Mouse (Mus musculus) forebrain, embryonic 16.5 days (tissue): Measurements from ENCODE around the gene Atoh8. TPM values are rescaled to one million over a fixed set of nuclear protein-coding genes. Genes with fewer than 3 reads are reported as not detected.
A peak's percentile ranks its signal among the peaks of the same experiment; 100 is the strongest.

ENCODE experiments used
- ATAC-seq: fragments of 200-750 bp; cut with Nextera tagmentation; 2 replicates; pipeline ENCODE4 v1.8.0; 2017; ENCODE audit warnings: mild to moderate bottlenecking, moderate library complexity
- H3K27ac ChIP-seq: fragments of 300-500 bp; sonication (generic); 2 replicates; pipeline ENCODE4 v1.5.1; 2014; ENCODE audit warnings: low read length, control low read depth
- H3K27me3 ChIP-seq: fragments of 300-500 bp; sonication (generic); replicated peaks from 2 replicates; pipeline ENCODE4 v1.6.1; 2014; ENCODE audit warnings: low read length; ENCODE audit not compliant: control insufficient read depth, insufficient read depth
- H3K36me3 ChIP-seq: fragments of 300-500 bp; sonication (generic); 2 replicates; pipeline ENCODE4 v1.6.1; 2014; ENCODE audit not compliant: control insufficient read depth, insufficient read depth
- H3K4me1 ChIP-seq: fragments of 300-500 bp; sonication (generic); replicated peaks from 2 replicates; pipeline ENCODE4 v1.6.1; 2014; ENCODE audit warnings: low read length; ENCODE audit not compliant: control insufficient read depth, insufficient read depth
- H3K4me2 ChIP-seq: fragments of 300-500 bp; sonication (generic); 2 replicates; pipeline ENCODE4 v1.6.1; 2014; ENCODE audit warnings: mild to moderate bottlenecking, low read length, control low read depth
- H3K4me3 ChIP-seq: fragments of 300-500 bp; sonication (generic); replicated peaks from 2 replicates; pipeline ENCODE4 v1.5.1; 2014; ENCODE audit warnings: mild to moderate bottlenecking, low read length, control low read depth
- H3K9ac ChIP-seq: fragments of 300-500 bp; sonication (generic); replicated peaks from 2 replicates; pipeline ENCODE4 v1.6.1; 2014; ENCODE audit warnings: low read depth, low read length, control low read depth
- H3K9me3 ChIP-seq: fragments of 300-500 bp; sonication (generic); 2 replicates; pipeline ENCODE4 v1.6.1; 2016; ENCODE audit warnings: low read length; ENCODE audit not compliant: control insufficient read depth
- WGBS: fragments of 180-500 bp; shearing (Covaris S2); extraction: QIAGEN DNeasy Blood & Tissue Kit; methylation state at CpG from one replicate; pipeline ENCODE4 v1.1.7; 2014; 5-methylcytosine and 5-hydroxymethylcytosine counted together
- polyA plus RNA-seq: library from polyadenylated mRNA; unstranded; fragments of >200 nt; fragmentation: Nextera tagmentation; extraction: Ambion mirVana; gene quantifications from 2 replicates; pipeline ENCODE4 v1.2.1, GENCODE M21; 2015

Gene Atoh8
- polyA plus RNA-seq: 2.7 and 3.0 TPM in 2 replicates

DNA sequence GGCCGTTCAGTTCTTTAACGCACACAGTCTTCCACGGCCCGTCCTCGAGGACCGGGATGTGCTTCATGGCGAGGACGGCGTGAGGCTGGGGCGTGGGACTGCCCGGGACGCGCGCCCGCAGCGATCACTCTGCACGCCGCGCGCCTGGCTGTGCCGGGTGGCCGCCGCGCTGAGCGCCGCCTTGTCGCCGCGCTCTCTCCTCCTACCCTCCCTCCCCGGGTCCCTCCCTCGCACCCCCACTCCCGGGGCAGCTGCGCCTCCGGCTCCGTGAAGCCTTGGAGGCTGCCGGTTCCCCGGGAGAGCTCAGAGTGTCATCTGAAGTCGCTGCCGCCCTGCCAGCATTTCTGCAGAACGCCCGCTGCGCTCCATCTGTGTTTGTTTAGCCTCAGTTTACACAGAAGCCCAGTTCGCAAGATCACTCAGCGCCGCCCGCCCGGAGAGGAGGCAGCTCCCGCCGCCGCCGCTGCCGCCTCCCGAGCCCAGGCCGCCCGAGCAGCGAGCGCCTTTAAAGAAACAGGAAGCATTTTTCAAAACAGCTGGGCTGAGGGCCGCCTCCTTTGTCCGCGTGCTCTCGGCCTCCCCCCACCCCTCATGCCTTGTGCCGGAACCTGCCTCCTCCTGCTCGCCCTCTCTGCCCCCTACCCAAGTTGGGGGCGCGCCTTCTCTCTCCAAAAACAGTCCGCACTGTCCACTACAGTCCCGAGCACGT is at the start of gene Atoh8:
Gene Atoh8 (minus strand): TSS at position 480 of the 709 bp plus-strand sequence.
- Histone ChIP-seq H3K27me3 (peaks cover 22% of the 10 kb centered on the region; the same call in 1 of the 2 replicates), H3K9me3 (no peaks in the 10 kb centered on the region), H3K27ac (no peak within 1 kb of the TSS), H3K36me3 (no peaks in the 10 kb centered on the region), H3K4me1 (peaks cover 23% of the 10 kb centered on the region), H3K4me3 (peak within 1 kb of the TSS; percentile 56), H3K9ac (peak within 1 kb of the TSS; percentile 52), H3K4me2 (peak within 1 kb of the TSS; percentile 100)
- peak; percentile 60 for ATAC-seq
- WGBS: under 1% methylated on average over 48 of the region's 68 CpGs

DNA sequence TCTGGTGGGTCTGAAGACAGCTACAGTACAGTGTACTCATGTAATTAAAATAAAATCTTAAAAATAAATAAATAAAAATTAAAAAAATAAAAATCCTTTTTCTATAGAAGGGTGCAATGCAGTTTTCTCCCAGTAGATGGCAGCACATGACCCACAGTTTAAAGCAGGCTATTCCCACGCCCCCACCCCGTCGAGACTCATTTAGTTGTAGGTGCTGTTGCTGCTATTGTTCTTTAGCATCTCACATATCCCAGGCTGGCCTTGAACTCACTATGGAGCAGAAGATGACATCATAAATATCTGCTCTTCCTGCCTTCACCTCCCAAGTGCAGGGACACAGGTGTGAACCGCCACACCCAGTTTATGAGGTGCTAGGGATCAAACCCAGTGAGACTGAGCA is 48.5 kb upstream of the Atoh8 start:
- H3K4me1 ChIP-seq: no peaks in the 10 kb centered on the region
- no peak overlapping the region for H3K27ac ChIP-seq
- H3K36me3 ChIP-seq: no peaks in the 10 kb centered on the region
- H3K4me3 ChIP-seq: no peak overlapping the region
- no peak overlapping the region for H3K4me2 ChIP-seq
- no peaks in the 10 kb centered on the region for H3K9me3 ChIP-seq
- no peak for ATAC-seq
- no peaks in the 10 kb centered on the region for H3K27me3 ChIP-seq
- WGBS: 26% methylated on average over 4 of the region's 4 CpGs
- H3K9ac ChIP-seq: no peak overlapping the region

DNA sequence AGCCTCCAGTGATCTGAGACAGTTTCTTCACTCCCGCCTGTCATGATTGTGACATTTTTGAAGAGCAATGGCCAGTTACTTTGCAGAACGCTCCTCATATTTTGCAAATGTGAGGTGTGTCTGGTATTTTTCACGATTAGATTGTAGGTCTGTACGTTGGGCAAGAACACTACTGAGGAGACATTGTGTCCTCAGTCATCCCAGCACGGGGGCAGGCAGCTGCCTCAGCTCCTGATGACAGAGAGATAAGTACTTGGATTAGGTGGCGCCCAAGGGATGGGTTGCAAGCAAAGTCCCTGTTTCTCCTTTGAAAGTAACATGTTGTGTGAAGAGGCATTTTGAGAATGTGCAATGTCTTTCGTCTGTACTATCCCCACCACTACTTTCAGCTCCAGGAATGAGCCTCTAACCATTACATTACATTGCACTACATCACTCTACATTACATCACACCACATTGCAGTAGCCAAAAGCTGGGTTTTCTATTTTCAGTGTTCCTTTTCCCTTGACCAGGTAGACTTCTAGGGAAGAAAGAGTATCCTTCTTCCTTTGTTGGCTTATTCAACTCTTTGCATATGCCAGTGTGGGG is 45.1 kb upstream of the Atoh8 start:
- Histone ChIP-seq H3K9me3 (no peaks in the 10 kb centered on the region), H3K4me2 (no peak overlapping the region), H3K27me3 (no peaks in the 10 kb centered on the region), H3K4me1 (no peaks in the 10 kb centered on the region), H3K4me3 (no peak overlapping the region), H3K27ac (no peak overlapping the region), H3K9ac (no peak overlapping the region), H3K36me3 (no peaks in the 10 kb centered on the region)
- WGBS: 84% methylated on average over 7 of the region's 7 CpGs
- ATAC-seq: no peak

DNA sequence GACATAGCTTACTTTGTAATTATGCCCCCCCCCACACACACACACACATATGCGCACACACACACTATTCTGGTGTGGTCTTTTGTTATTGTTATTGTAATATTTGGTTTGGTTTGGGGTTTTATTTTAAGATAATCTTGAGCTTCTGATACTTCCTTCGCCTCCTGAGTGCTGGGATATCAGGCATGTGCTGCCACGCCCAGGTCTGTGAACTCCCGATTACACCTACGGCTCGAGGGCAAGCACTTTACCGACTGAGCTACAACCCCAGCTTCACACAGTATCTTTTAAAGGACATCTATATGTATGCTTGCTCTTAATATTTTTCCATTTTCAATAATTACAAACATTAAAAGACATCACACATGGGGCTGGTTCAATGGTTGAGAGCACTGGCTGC is 44.1 kb upstream of the Atoh8 start:
- ATAC-seq: no peak
- H3K4me2 ChIP-seq: no peak overlapping the region
- no peak overlapping the region for H3K9ac ChIP-seq
- no peak overlapping the region for H3K27ac ChIP-seq
- H3K4me1 ChIP-seq: no peaks in the 10 kb centered on the region
- no peaks in the 10 kb centered on the region for H3K9me3 ChIP-seq
- H3K27me3 ChIP-seq: no peaks in the 10 kb centered on the region
- no peaks in the 10 kb centered on the region for H3K36me3 ChIP-seq
- WGBS: 86% methylated on average over 7 of the region's 7 CpGs
- no peak overlapping the region for H3K4me3 ChIP-seq

DNA sequence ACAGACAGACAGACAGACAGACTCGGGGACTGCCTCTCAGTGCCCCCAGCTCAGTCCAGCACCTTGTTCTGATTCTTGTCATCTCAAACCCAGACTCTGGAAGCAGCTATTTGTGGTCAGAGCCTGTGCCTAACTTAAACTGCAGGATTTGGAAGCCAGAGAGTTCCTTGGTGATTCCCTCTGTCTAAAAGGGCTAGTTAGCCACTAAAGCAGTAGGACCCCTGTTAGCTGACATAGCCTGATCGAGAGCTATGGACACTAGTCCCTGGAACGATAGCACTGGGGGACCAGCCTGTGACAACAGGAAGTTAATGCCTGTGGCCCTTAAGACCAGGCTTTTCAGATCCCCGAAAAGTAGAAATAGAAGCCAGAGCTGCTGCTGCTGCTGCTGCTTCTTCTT is 43.5 kb upstream of the Atoh8 start:
- 71% methylated on average over 4 of the region's 4 CpGs for WGBS

DNA sequence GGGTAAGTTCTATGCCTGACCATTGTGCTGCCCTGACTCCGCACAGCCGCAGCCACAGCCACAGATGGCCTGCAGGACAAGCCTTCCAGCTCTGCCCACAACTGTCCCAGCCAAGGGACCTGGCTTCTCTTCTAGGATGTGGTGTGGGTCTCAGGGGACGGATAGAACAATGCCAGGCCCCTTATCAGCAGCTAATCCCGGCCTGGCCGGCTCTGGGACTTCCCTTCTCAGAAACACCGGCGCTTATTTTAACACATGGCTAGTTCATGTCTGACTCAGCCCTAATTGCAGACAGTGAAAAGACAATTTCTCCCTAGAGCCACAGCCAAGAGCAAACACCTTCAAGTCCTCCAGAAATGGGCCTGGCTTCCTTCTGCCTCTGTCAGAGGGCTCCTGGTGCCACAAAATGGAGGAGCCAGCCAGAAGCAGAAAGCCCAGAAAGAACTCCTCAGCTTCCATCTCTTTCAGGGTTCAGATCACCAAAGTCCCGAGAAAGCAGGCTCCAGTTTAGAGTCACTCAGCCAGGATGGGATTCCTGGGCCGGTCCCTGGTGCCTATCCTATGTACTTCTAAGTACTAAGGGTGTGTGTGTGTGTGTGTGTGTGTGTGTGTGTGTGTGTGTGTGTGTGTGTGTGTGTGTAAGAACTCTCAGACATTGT is 42.3 kb upstream of the Atoh8 start:
- H3K9me3 ChIP-seq: no peaks in the 10 kb centered on the region
- WGBS: 80% methylated on average over 9 of the region's 9 CpGs
- ATAC-seq: no peak

More for the DNA sequence above, 43.5 kb upstream of the Atoh8 start:
- H3K36me3 ChIP-seq: no peaks in the 10 kb centered on the region
- ATAC-seq: no peak
- H3K27me3 ChIP-seq: no peaks in the 10 kb centered on the region
- H3K4me2 ChIP-seq: no peak overlapping the region
- no peak overlapping the region for H3K27ac ChIP-seq
- no peak overlapping the region for H3K9ac ChIP-seq
- H3K4me1 ChIP-seq: no peaks in the 10 kb centered on the region
- no peak overlapping the region for H3K4me3 ChIP-seq
- H3K9me3 ChIP-seq: no peaks in the 10 kb centered on the region

DNA sequence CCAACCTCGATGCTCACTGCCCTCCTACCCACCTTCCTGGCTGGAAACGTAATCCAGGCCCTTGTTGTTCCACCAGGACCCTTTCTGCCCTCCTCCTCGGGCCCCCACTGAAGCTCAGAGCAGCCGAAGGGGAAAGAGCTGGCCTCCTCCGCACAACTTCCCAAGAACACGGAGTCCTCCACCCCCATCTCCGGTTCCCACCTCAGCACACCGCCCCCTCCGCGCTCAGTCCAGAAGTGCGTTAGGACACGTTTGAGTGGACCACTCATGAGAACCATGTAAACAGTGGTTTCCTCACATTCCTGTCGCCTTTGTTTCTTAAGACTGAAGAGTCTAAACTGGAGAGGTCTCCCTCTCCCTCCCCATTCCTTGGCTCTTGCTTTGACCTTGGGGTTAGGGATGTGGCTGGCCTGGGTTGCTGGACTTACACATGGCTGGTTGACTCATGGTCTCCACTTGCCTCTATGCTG is 41.6 kb upstream of the Atoh8 start:
- H3K9me3 ChIP-seq: no peaks in the 10 kb centered on the region
- H3K4me1 ChIP-seq: no peaks in the 10 kb centered on the region; the same call in 1 of the 2 replicates
- H3K27me3 ChIP-seq: no peaks in the 10 kb centered on the region
- no peak overlapping the region for H3K9ac ChIP-seq
- H3K27ac ChIP-seq: no peak overlapping the region
- ATAC-seq: no peak
- 85% methylated on average over 13 of the region's 13 CpGs for WGBS
- H3K4me3 ChIP-seq: no peak overlapping the region
- H3K4me2 ChIP-seq: no peak overlapping the region
- no peaks in the 10 kb centered on the region for H3K36me3 ChIP-seq

More for the DNA sequence above, 42.3 kb upstream of the Atoh8 start:
- H3K4me1 ChIP-seq: no peaks in the 10 kb centered on the region
- no peak overlapping the region for H3K9ac ChIP-seq
- no peak overlapping the region for H3K4me2 ChIP-seq
- no peak overlapping the region for H3K4me3 ChIP-seq
- no peak overlapping the region for H3K27ac ChIP-seq
- no peaks in the 10 kb centered on the region for H3K36me3 ChIP-seq
- no peaks in the 10 kb centered on the region for H3K27me3 ChIP-seq

DNA sequence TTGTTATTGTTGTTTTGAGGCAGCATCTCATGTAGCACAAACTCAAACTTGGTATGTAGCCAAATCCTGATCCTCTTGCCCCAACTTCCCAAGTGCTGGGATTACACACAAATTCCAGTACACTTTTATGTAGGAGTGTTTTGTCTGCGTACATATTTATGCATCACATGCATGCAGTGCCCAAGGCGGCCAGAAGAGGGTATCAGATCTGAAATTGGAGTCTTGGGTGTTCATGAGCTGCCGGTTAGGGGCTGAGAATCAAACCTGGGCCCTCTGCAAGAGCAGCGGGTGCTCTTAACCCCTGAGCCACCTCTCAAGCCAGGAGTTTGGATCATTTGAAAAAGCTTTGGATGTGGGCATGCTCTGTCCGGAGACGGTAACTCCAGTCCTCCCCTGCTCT is 40.8 kb upstream of the Atoh8 start:
- 91% methylated on average over 6 of the region's 6 CpGs for WGBS
- no peaks in the 10 kb centered on the region for H3K27me3 ChIP-seq
- H3K27ac ChIP-seq: no peak overlapping the region
- no peak for ATAC-seq
- no peaks in the 10 kb centered on the region for H3K9me3 ChIP-seq
- H3K4me1 ChIP-seq: peaks cover 1% of the 10 kb centered on the region; the same call in 1 of the 2 replicates
- H3K4me3 ChIP-seq: no peak overlapping the region
- H3K36me3 ChIP-seq: no peaks in the 10 kb centered on the region
- H3K9ac ChIP-seq: no peak overlapping the region
- H3K4me2 ChIP-seq: no peak overlapping the region

DNA sequence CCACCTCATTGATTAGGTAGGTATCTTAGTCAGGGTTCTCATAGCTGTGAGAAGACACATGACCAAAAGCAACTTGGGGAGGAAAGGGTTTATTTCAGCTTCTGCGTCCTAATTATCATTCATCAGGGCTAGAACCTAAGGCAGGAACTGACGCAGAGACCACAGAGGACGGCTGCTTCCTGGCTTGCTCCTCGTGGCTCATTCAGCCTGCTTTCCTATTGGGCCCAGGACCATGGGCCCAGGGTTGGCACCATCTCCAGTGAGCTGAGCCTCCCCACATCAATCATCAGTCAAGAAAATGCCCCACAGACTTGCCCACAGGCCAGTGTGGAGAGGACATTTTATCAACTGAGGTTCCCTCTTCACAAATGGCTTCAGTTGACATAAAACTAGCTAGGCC is 40.1 kb upstream of the Atoh8 start:
- H3K4me1 ChIP-seq: peaks cover 6% of the 10 kb centered on the region
- no peak overlapping the region for H3K4me2 ChIP-seq
- H3K27ac ChIP-seq: no peak overlapping the region
- H3K36me3 ChIP-seq: no peaks in the 10 kb centered on the region
- no peaks in the 10 kb centered on the region for H3K9me3 ChIP-seq
- no peaks in the 10 kb centered on the region for H3K27me3 ChIP-seq
- 71% methylated on average over 4 of the region's 4 CpGs for WGBS
- H3K4me3 ChIP-seq: no peak overlapping the region
- no peak for ATAC-seq
- H3K9ac ChIP-seq: no peak overlapping the region
